Mouse (Mus musculus) midbrain, embryonic 15.5 days (tissue): ENCODE results near the gene Frrs1. TPM values are rescaled to one million over a fixed set of nuclear protein-coding genes. Genes with fewer than 3 reads are reported as not detected.

Source experiments
- polyA plus RNA-seq: library from polyadenylated mRNA; unstranded; fragments of >200 nt; fragmentation: Nextera tagmentation; extraction: Ambion mirVana; gene quantifications from 2 replicates; pipeline ENCODE4 v1.2.1, GENCODE M21; 2015

Frrs1 gene
- polyA plus RNA-seq, 1 experiment from 2014 or later: 6.8 TPM

Other genes with a start within 250 kb of the Frrs1 start
- gene Trmt13, start 244.9 kb upstream of the Frrs1 start, polyA plus RNA-seq: 23.9 and 31.3 TPM in 2 replicates
- 62.9 and 64.0 TPM in 2 replicates for gene Mfsd14a, start 196.8 kb upstream of the Frrs1 start, polyA plus RNA-seq
- not detected in 2 replicates for gene Gm43191, start 178.2 kb upstream of the Frrs1 start, polyA plus RNA-seq
- 8.1 and 8.5 TPM in 2 replicates for gene Slc35a3, start 146.6 kb upstream of the Frrs1 start, polyA plus RNA-seq
- gene Agl, start 51.3 kb upstream of the Frrs1 start, polyA plus RNA-seq: 15.8 and 17.6 TPM in 2 replicates
- gene 4930455H04Rik, start 108.8 kb downstream of the Frrs1 start, polyA plus RNA-seq: not detected in 2 replicates
- gene Palmd, start 109.5 kb downstream of the Frrs1 start, polyA plus RNA-seq: 9.8 and 10.5 TPM in 2 replicates